ENCODE assay signal across 10 mouse cellular contexts in genomic region chr12:27849537-27849936, GRCm38 (mm10).
DNase-seq lines count a peak whose midpoint lies in the region; ATAC-seq and TF ChIP-seq lines count a peak whose summit lies in the region.
"Had no signal": no experiment of that assay in that cellular context is flagged by ENCODE, and none has a peak within 500 bp of the region (broad histone marks: within the 10 kb centered on the region; RNA-seq: fewer than 3 reads in every experiment).

No protein-coding gene starts in this region.

- peak; percentile 55 for TF ChIP-seq CTCF in kidney, adult 2 months (conservative IDR thresholded peaks at IDR 0.05; ENCODE audit: insufficient read depth, insufficient read length, low read depth, low read length)

- no peak overlapping the region for H3K4me3 ChIP-seq in kidney, adult 2 months (ENCODE audit: insufficient read depth, low read depth, low read length)
- no peak overlapping the region for H3K4me3 ChIP-seq in kidney, embryonic 16.5 days (ENCODE audit: low read length)
- H3K4me3 ChIP-seq: embryonic facial prominence, embryonic 12.5 days; liver, embryonic 15.5 days had no signal

- H3K4me2 ChIP-seq in kidney, embryonic 16.5 days (replicated peaks; ENCODE audit: low read depth, low read length): no peak overlapping the region
- H3K4me2 ChIP-seq: embryonic facial prominence, embryonic 12.5 days; liver, embryonic 15.5 days had no signal

- H3K4me1 ChIP-seq in kidney, adult 2 months (ENCODE audit: control insufficient read depth, insufficient read depth, low read length): no peaks in the 10 kb centered on the region
- no peaks in the 10 kb centered on the region for H3K4me1 ChIP-seq in kidney, embryonic 16.5 days (ENCODE audit: insufficient read depth, low read length)
- H3K4me1 ChIP-seq: embryonic facial prominence, embryonic 12.5 days; liver, embryonic 15.5 days had no signal

- no peak overlapping the region for H3K27ac ChIP-seq in kidney, adult 2 months (ENCODE audit: insufficient read depth, low read depth, low read length)
- no peak overlapping the region for H3K27ac ChIP-seq in kidney, embryonic 16.5 days (ENCODE audit: low read length)
- H3K27ac ChIP-seq: embryonic facial prominence, embryonic 12.5 days; liver, embryonic 15.5 days had no signal

- ATAC-seq in kidney, embryonic 16.5 days (ENCODE audit: low FRiP score, low TSS enrichment): no peak

- TF ChIP-seq POLR2A in kidney, adult 2 months (IDR thresholded peaks at IDR 0.05; ENCODE audit: low read depth, low read length): no peak

- no peaks in the 10 kb centered on the region for H3K27me3 ChIP-seq in kidney, adult 2 months (replicated peaks; ENCODE audit: control insufficient read depth, insufficient read depth, low read length)
- no peaks in the 10 kb centered on the region for H3K27me3 ChIP-seq in kidney, embryonic 16.5 days (ENCODE audit: insufficient read depth, low read length)
- H3K27me3 ChIP-seq: embryonic facial prominence, embryonic 12.5 days; liver, embryonic 15.5 days had no signal

- H3K36me3 ChIP-seq in kidney, adult 2 months (ENCODE audit: control insufficient read depth, insufficient read depth, low read length): no peaks in the 10 kb centered on the region
- no peaks in the 10 kb centered on the region for H3K36me3 ChIP-seq in kidney, embryonic 16.5 days (ENCODE audit: insufficient read depth, low read length)
- H3K36me3 ChIP-seq: embryonic facial prominence, embryonic 12.5 days; liver, embryonic 15.5 days had no signal

- no peak overlapping the region for H3K9ac ChIP-seq in kidney, embryonic 16.5 days (replicated peaks; ENCODE audit: low read length)
- H3K9ac ChIP-seq: embryonic facial prominence, embryonic 12.5 days; liver, embryonic 15.5 days had no signal

- WGBS in kidney, adult 2 months: 92% methylated on average over 3 of the region's 3 CpGs
- WGBS in kidney, embryonic 16.5 days: 89% methylated on average over 3 of the region's 3 CpGs

- peak; percentile 7 to 60 for DNase-seq in adrenal gland, adult (ENCODE audit: inconsistent age in 2 of 2, low spot score in 1 of 2)
- no peak for DNase-seq in adrenal gland, postnatal 4 days (ENCODE audit: low spot score in 2 of 2)
- peak; percentile 10 for DNase-seq in kidney, adult 2 months
- peak; percentile 9 for DNase-seq in 3T3-L1 (ENCODE audit: low read depth, low spot score)
- DNase-seq in adrenal gland, postnatal 36 days: peak; percentile 59 to 60
- DNase-seq in spleen, adult 12 weeks (ENCODE audit: low spot score): no peak
- DNase-seq in layer of hippocampus, postnatal 36 days: no peak

- H3K9me3 ChIP-seq in kidney, embryonic 16.5 days (ENCODE audit: low read length): no peaks in the 10 kb centered on the region
- H3K9me3 ChIP-seq: embryonic facial prominence, embryonic 12.5 days; liver, embryonic 15.5 days had no signal

Comparison
In these comparisons a context has a peak if more than half of its experiments do, and no peak if none do; other contexts are left out.
1. DNase-seq: peak in adrenal gland, adult (2 of 2), kidney, adult 2 months (single experiment), 3T3-L1 (single experiment) and adrenal gland, postnatal 36 days (2 of 2); none in adrenal gland, postnatal 4 days (0 of 2), spleen, adult 12 weeks (single experiment) and layer of hippocampus, postnatal 36 days (0 of 2).